8 mouse cellular contexts compared by ENCODE assay signal in genomic region chr11:117309918-117310287, GRCm38 (mm10).
DNase-seq lines count a peak whose midpoint lies in the region; ATAC-seq and TF ChIP-seq lines count a peak whose summit lies in the region.
"Had no signal": no experiment of that assay in that cellular context is flagged by ENCODE, and none has a peak within 500 bp of the region (broad histone marks: within the 10 kb centered on the region; RNA-seq: fewer than 3 reads in every experiment).

No protein-coding gene starts in this region.

- no peaks in the 10 kb centered on the region for H3K9me3 ChIP-seq in kidney, postnatal 0 days (replicated peaks; ENCODE audit: low read length)
- H3K9me3 ChIP-seq in embryonic facial prominence, embryonic 12.5 days = no peaks in the 10 kb centered on the region
- H3K9me3 ChIP-seq in heart, embryonic 10.5 days = no peaks in the 10 kb centered on the region

- H3K27me3 ChIP-seq in kidney, postnatal 0 days (ENCODE audit: insufficient read depth, low read length) = no peaks in the 10 kb centered on the region
- no peaks in the 10 kb centered on the region for H3K27me3 ChIP-seq in embryonic facial prominence, embryonic 12.5 days
- H3K27me3 ChIP-seq in heart, embryonic 10.5 days (ENCODE audit: insufficient read depth, poor library complexity, severe bottlenecking) = no peaks in the 10 kb centered on the region
- H3K27me3 ChIP-seq in myocyte (ENCODE audit: control insufficient read depth, insufficient read depth, insufficient read length) = no peaks in the 10 kb centered on the region

- no peaks in the 10 kb centered on the region for H3K36me3 ChIP-seq in kidney, postnatal 0 days (ENCODE audit: insufficient read depth, low read length)
- H3K36me3 ChIP-seq in embryonic facial prominence, embryonic 12.5 days = no peaks in the 10 kb centered on the region
- H3K36me3 ChIP-seq in heart, embryonic 10.5 days = 0 out of 2 replicates have a peak, but pooled peaks cover 2% of the 10 kb centered on the region
- no peaks in the 10 kb centered on the region for H3K36me3 ChIP-seq in myocyte (ENCODE audit: control insufficient read depth, insufficient read depth)

- H3K27ac ChIP-seq in kidney, postnatal 0 days = peak overlapping the region; percentile 19; the same call in 1 of the 2 replicates
- peak overlapping the region; percentile 38; the same call in 1 of the 2 replicates for H3K27ac ChIP-seq in embryonic facial prominence, embryonic 12.5 days
- peak overlapping the region; percentile 83 for H3K27ac ChIP-seq in heart, embryonic 10.5 days

- TF ChIP-seq POLR2A in myocyte (IDR thresholded peaks at IDR 0.05; ENCODE audit: insufficient read length, low read depth) = no peak

- no peak for TF ChIP-seq CTCF in kidney, postnatal 0 days (IDR thresholded peaks at IDR 0.05; ENCODE audit: low read depth)

- WGBS in kidney, postnatal 0 days = 74% methylated on average over 3 of the region's 3 CpGs
- 71% methylated on average over 3 of the region's 3 CpGs for whole genome bisulfite sequencing in embryonic facial prominence, embryonic 12.5 days
- whole genome bisulfite sequencing in heart, embryonic 10.5 days = 79% methylated on average over 3 of the region's 3 CpGs

- DNase-seq in kidney, postnatal 0 days (ENCODE audit: low spot score) = no peak
- no peak for DNase-seq in kidney, postnatal 36 days
- no peak for DNase-seq in heart, embryonic 10.5 days (ENCODE audit: low spot score)
- no peak for DNase-seq in cerebellum, postnatal 4 days (ENCODE audit: low spot score in 2 of 2)
- no peak for DNase-seq in layer of hippocampus, postnatal 14 days (ENCODE audit: low spot score in 2 of 2)
- DNase-seq: embryo, embryonic 11 days had no signal

- no peak overlapping the region for H3K4me3 ChIP-seq in kidney, postnatal 0 days (replicated peaks; ENCODE audit: low read depth, low read length)
- no peak overlapping the region for H3K4me3 ChIP-seq in embryonic facial prominence, embryonic 12.5 days
- no peak overlapping the region for H3K4me3 ChIP-seq in heart, embryonic 10.5 days
- no peak overlapping the region for H3K4me3 ChIP-seq in myocyte

- no peak for ATAC-seq in kidney, postnatal 0 days (replicated peaks; ENCODE audit: low FRiP score, low read depth)
- no peak for ATAC-seq in embryonic facial prominence, embryonic 12.5 days (ENCODE audit: insufficient number of reproducible peaks, insufficient read depth, low FRiP score, low TSS enrichment)

- peaks cover 71% of the 10 kb centered on the region for H3K4me1 ChIP-seq in kidney, postnatal 0 days (replicated peaks; ENCODE audit: insufficient read depth, low read length)
- peaks cover 80% of the 10 kb centered on the region for H3K4me1 ChIP-seq in embryonic facial prominence, embryonic 12.5 days
- peaks cover 94% of the 10 kb centered on the region for H3K4me1 ChIP-seq in heart, embryonic 10.5 days

- peak overlapping the region; percentile 5; the same call in 1 of the 2 replicates for H3K9ac ChIP-seq in kidney, postnatal 0 days (ENCODE audit: low read depth, low read length)
- H3K9ac ChIP-seq in embryonic facial prominence, embryonic 12.5 days = peak overlapping the region; percentile 35; the same call in 1 of the 2 replicates

- no peak overlapping the region for H3K4me2 ChIP-seq in kidney, postnatal 0 days (ENCODE audit: low read length)
- no peak overlapping the region for H3K4me2 ChIP-seq in embryonic facial prominence, embryonic 12.5 days (replicated peaks)
- H3K4me2 ChIP-seq in myocyte (ENCODE audit: low read depth) = peak overlapping the region; percentile 69

- H3ac ChIP-seq in myocyte (ENCODE audit: control insufficient read depth, insufficient read length) = no peak overlapping the region

- H3K79me2 ChIP-seq in myocyte (ENCODE audit: control insufficient read depth, insufficient read depth) = peaks cover 88% of the 10 kb centered on the region

TF ChIP-seq in myocyte, 11 proteins besides CTCF, POLR2A, EP300 and RAD21:
- TF ChIP-seq SRF (IDR thresholded peaks at IDR 0.05; ENCODE audit: control insufficient read depth, insufficient read length, low read depth) (no peak), USF1 (IDR thresholded peaks at IDR 0.05; ENCODE audit: low read depth) (no peak), E2F4 (IDR thresholded peaks at IDR 0.05; ENCODE audit: insufficient read depth) (no peak), POLR2AphosphoS2 (IDR thresholded peaks at IDR 0.05; ENCODE audit: insufficient read length, low read depth) (peak; percentile 12)

Comparison
In these comparisons a context has a peak if more than half of its experiments do, and no peak if none do; other contexts are left out.
1. H3K27ac ChIP-seq: peak in every context shown above with its lines; median percentile 83 in heart, embryonic 10.5 days; 38 in embryonic facial prominence, embryonic 12.5 days; 19 in kidney, postnatal 0 days.